Mouse (Mus musculus) limb, embryonic 12.5 days (tissue): ENCODE results near the gene Hmgn1. TPM values are rescaled to one million over a fixed set of nuclear protein-coding genes. Genes with fewer than 3 reads are reported as not detected.

Source experiments
- ATAC-seq: fragments of 200-750 bp; cut with Nextera tagmentation; 2 replicates; pipeline ENCODE4 v1.8.0; 2017; ENCODE audit warnings: low read depth, moderate TSS enrichment; ENCODE audit not compliant: insufficient number of reproducible peaks, insufficient read depth, low FRiP score, low TSS enrichment
- H3K27ac ChIP-seq: fragments of 300-500 bp; sonication (generic); 2 replicates; pipeline ENCODE4 v1.5.1; 2016; ENCODE audit warnings: mild to moderate bottlenecking, moderate library complexity
- H3K27me3 ChIP-seq: fragments of 300-500 bp; sonication (generic); 2 replicates; pipeline ENCODE4 v1.6.1; 2016; ENCODE audit warnings: mild to moderate bottlenecking, moderate library complexity
- H3K36me3 ChIP-seq: fragments of 300-500 bp; sonication (generic); 2 replicates; pipeline ENCODE4 v1.6.1; 2016; ENCODE audit warnings: mild to moderate bottlenecking, moderate library complexity
- H3K4me1 ChIP-seq: fragments of 300-500 bp; sonication (generic); replicated peaks from 2 replicates; pipeline ENCODE4 v1.6.1; 2016
- H3K4me2 ChIP-seq: fragments of 300-500 bp; sonication (generic); 2 replicates; pipeline ENCODE4 v1.6.1; 2016; ENCODE audit warnings: mild to moderate bottlenecking, moderate library complexity
- H3K4me3 ChIP-seq: fragments of 300-500 bp; sonication (generic); replicated peaks from 2 replicates; pipeline ENCODE4 v1.5.1; 2016; ENCODE audit warnings: mild to moderate bottlenecking
- H3K9ac ChIP-seq: fragments of 300-500 bp; sonication (generic); replicated peaks from 2 replicates; pipeline ENCODE4 v1.6.1; 2016; ENCODE audit warnings: mild to moderate bottlenecking, moderate library complexity
- H3K9me3 ChIP-seq: fragments of 300-500 bp; sonication (generic); 2 replicates; pipeline ENCODE4 v1.6.1; 2016; ENCODE audit warnings: mild to moderate bottlenecking, moderate library complexity
- whole genome bisulfite sequencing: fragments of 180-500 bp; shearing (Covaris S2); methylation state at CpG from one replicate; pipeline ENCODE4 v1.1.7; 2016; 5-methylcytosine and 5-hydroxymethylcytosine counted together
- polyA plus RNA-seq: library from polyadenylated mRNA; unstranded; fragments of >200 nt; fragmentation: Nextera tagmentation; extraction: Ambion mirVana; gene quantifications from 2 replicates; pipeline ENCODE4 v1.2.1, GENCODE M21; 2016

Gene Hmgn1
- 916 and 1,014 TPM in 2 replicates for polyA plus RNA-seq

- no peaks in the 10 kb centered on the region for H3K9me3 ChIP-seq
- peak within 1 kb of the TSS; percentile 93 for H3K4me3 ChIP-seq
- peak; percentile 97 for ATAC-seq
- H3K4me1 ChIP-seq = peaks cover 21% of the 10 kb centered on the region
- under 1% methylated on average over 70 of the region's 72 CpGs for WGBS
- no peaks in the 10 kb centered on the region for H3K27me3 ChIP-seq
- peaks cover 40% of the 10 kb centered on the region for H3K36me3 ChIP-seq
- peak within 1 kb of the TSS; percentile 98 for H3K27ac ChIP-seq
- H3K9ac ChIP-seq = peak within 1 kb of the TSS; percentile 99
- peak within 1 kb of the TSS; percentile 89 for H3K4me2 ChIP-seq
Measured at GRCm38 (mm10) chr16:96127657-96128344, at the start of gene Hmgn1. Hmgn1 (minus strand) TSS chr16:96127729.

DNA sequence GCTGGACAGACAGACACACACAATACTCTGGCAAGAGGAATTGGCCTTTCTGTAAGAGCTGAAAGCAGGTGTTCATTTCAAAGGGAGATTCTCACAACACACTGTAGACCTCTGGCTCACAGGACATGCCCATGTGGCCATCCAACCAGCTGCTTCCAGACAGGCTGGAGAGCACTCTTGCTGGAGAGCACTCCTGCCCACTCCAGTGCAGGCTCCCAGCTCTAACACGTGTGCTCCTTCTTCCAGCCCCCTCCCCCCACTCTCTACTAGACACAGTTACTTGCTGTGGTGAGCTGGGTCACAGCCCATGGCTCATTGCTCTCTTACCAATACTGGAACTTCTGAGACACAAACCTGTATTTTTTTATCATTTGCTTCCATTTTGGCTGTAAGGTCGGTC lies 47.9 kb upstream of the Hmgn1 start:
- WGBS = 47% methylated on average over 2 of the region's 2 CpGs
- 0 out of 2 replicates have a peak, but pooled peaks have one; percentile 47 for ATAC-seq
- Histone ChIP-seq H3K4me2 (no peak overlapping the region), H3K4me3 (no peak overlapping the region), H3K27ac (no peak overlapping the region), H3K27me3 (no peaks in the 10 kb centered on the region), H3K9ac (no peak overlapping the region), H3K36me3 (no peaks in the 10 kb centered on the region), H3K4me1 (peaks cover 4% of the 10 kb centered on the region; the same call in 1 of the 2 replicates), H3K9me3 (no peaks in the 10 kb centered on the region)

DNA sequence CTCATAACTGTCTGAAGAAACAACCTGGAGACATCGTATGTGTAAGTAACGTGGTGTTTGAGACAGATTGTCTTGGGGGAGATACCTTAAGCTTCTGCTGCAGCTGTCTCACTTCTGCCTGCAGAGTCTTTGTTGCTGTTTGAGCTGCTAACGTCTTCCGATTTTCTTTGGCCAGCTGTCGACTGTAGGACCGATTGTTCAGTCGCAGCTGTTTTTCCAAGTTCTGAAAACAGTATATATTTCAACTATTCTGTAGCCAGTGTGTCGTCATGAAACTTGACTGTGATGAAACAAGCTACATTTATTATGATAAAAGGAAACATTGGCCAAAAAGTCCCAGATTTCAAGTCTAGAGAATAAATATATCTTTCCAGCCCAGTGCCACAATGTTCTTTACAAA lies 46.1 kb upstream of the Hmgn1 start:
- no peak for ATAC-seq
- Histone ChIP-seq H3K27ac (no peak overlapping the region), H3K9ac (no peak overlapping the region), H3K36me3 (no peaks in the 10 kb centered on the region), H3K4me2 (no peak overlapping the region), H3K9me3 (no peaks in the 10 kb centered on the region), H3K4me1 (peaks cover 4% of the 10 kb centered on the region; the same call in 1 of the 2 replicates), H3K4me3 (no peak overlapping the region), H3K27me3 (no peaks in the 10 kb centered on the region)
- 77% methylated on average over 8 of the region's 8 CpGs for WGBS

DNA sequence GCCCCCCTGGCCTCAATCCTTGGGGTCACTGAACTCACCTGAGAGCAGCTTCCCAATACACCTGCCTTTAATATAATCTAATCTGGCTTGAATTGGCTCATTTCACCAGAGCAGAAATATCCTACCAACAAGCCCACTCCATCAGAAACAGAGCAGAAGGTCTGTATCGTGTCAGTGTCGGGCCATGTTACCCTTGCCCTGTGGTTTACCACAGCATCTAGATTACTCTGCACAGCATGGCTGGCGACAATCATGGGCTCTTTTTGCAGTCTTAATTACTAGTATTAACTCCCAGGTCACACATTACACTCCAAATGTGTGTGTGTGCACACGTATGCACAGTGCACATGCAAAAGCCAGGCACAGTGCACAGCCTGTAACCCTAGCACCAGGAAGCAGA lies 41.3 kb upstream of the Hmgn1 start:
- no peaks in the 10 kb centered on the region for H3K27me3 ChIP-seq
- no peaks in the 10 kb centered on the region for H3K4me1 ChIP-seq
- no peak for ATAC-seq
- WGBS = 84% methylated on average over 4 of the region's 4 CpGs
- no peaks in the 10 kb centered on the region for H3K36me3 ChIP-seq
- H3K27ac ChIP-seq = no peak overlapping the region
- H3K9ac ChIP-seq = no peak overlapping the region
- H3K9me3 ChIP-seq = no peaks in the 10 kb centered on the region
- no peak overlapping the region for H3K4me2 ChIP-seq
- no peak overlapping the region for H3K4me3 ChIP-seq

DNA sequence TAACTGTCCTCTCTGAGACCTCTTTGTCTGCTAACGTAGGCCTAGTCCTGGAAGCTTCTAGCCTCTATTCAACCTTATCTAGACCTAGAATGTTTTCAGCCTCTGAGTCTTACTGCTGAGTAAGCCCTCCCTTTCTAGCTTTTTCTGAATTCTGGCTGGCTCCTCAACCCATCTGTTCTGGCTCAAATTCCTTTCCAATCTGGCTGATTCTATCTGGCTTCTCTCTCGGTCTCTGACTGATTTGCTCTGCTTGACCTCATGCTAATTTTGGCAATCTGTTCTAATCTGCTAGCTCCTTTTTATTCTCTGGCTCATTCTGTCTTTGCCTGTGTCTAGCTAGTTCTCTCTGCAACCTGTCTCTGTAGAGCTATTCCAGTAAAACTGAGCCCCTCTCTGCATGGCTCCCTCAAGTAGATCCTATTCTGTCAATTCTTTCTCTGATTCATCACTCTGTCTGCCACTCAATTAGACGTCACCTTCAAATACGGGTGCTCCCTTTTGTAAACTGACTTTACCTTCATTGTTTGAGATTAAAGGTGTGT lies 38.3 kb upstream of the Hmgn1 start:
- ATAC-seq = no peak
- H3K36me3 ChIP-seq = no peaks in the 10 kb centered on the region
- 86% methylated on average over 4 of the region's 4 CpGs for WGBS
- H3K9ac ChIP-seq = no peak overlapping the region
- H3K27me3 ChIP-seq = no peaks in the 10 kb centered on the region
- no peaks in the 10 kb centered on the region for H3K4me1 ChIP-seq
- H3K4me2 ChIP-seq = no peak overlapping the region
- no peak overlapping the region for H3K27ac ChIP-seq
- H3K9me3 ChIP-seq = no peaks in the 10 kb centered on the region
- no peak overlapping the region for H3K4me3 ChIP-seq

- Histone ChIP-seq H3K27me3 (no peaks in the 10 kb centered on the region), H3K27ac (no peak overlapping the region), H3K4me1 (peaks cover 10% of the 10 kb centered on the region), H3K4me2 (no peak overlapping the region), H3K9ac (no peak overlapping the region), H3K36me3 (peaks cover 8% of the 10 kb centered on the region; the same call in 1 of the 2 replicates), H3K4me3 (no peak overlapping the region), H3K9me3 (no peaks in the 10 kb centered on the region)
- no peak for ATAC-seq
- WGBS = 90% methylated on average over 4 of the region's 4 CpGs
Measured at GRCm38 (mm10) chr16:96161336-96161735, 33.8 kb upstream of the Hmgn1 start.

GRCm38 (mm10) chr16:96160927-96161326 lies 33.4 kb upstream of the Hmgn1 start:
- no peaks in the 10 kb centered on the region for H3K27me3 ChIP-seq
- H3K9me3 ChIP-seq = no peaks in the 10 kb centered on the region
- no peak for ATAC-seq
- peaks cover 10% of the 10 kb centered on the region for H3K4me1 ChIP-seq
- no peak overlapping the region for H3K4me2 ChIP-seq
- H3K9ac ChIP-seq = no peak overlapping the region
- WGBS = 79% methylated on average over 1 of the region's 1 CpGs
- no peak overlapping the region for H3K27ac ChIP-seq
- H3K36me3 ChIP-seq = peaks cover 10% of the 10 kb centered on the region; the same call in 1 of the 2 replicates
- no peak overlapping the region for H3K4me3 ChIP-seq

- H3K9me3 ChIP-seq = no peaks in the 10 kb centered on the region
- H3K27ac ChIP-seq = peak overlapping the region; percentile 93
- H3K27me3 ChIP-seq = no peaks in the 10 kb centered on the region
- peaks cover 10% of the 10 kb centered on the region for H3K4me1 ChIP-seq
- H3K9ac ChIP-seq = peak overlapping the region; percentile 95
- H3K36me3 ChIP-seq = peaks cover 17% of the 10 kb centered on the region; the same call in 1 of the 2 replicates
- H3K4me3 ChIP-seq = peak overlapping the region; percentile 58
- peak overlapping the region; percentile 93 for H3K4me2 ChIP-seq
- WGBS = 81% methylated on average over 20 of the region's 20 CpGs
- no peak for ATAC-seq
Measured at GRCm38 (mm10) chr16:96159794-96160346, 32.3 kb upstream of the Hmgn1 start.

- ATAC-seq = peak; percentile 66
- no peaks in the 10 kb centered on the region for H3K9me3 ChIP-seq
- WGBS = under 1% methylated on average over 67 of the region's 67 CpGs
- H3K36me3 ChIP-seq = peaks cover 20% of the 10 kb centered on the region; the same call in 1 of the 2 replicates
- peak overlapping the region; percentile 93 for H3K27ac ChIP-seq
- peak overlapping the region; percentile 58 for H3K4me3 ChIP-seq
- peak overlapping the region; percentile 95 for H3K9ac ChIP-seq
- peak overlapping the region; percentile 93 for H3K4me2 ChIP-seq
- H3K27me3 ChIP-seq = no peaks in the 10 kb centered on the region
- H3K4me1 ChIP-seq = peaks cover 10% of the 10 kb centered on the region
Measured at GRCm38 (mm10) chr16:96159091-96159731, 31.7 kb upstream of the Hmgn1 start.

DNA sequence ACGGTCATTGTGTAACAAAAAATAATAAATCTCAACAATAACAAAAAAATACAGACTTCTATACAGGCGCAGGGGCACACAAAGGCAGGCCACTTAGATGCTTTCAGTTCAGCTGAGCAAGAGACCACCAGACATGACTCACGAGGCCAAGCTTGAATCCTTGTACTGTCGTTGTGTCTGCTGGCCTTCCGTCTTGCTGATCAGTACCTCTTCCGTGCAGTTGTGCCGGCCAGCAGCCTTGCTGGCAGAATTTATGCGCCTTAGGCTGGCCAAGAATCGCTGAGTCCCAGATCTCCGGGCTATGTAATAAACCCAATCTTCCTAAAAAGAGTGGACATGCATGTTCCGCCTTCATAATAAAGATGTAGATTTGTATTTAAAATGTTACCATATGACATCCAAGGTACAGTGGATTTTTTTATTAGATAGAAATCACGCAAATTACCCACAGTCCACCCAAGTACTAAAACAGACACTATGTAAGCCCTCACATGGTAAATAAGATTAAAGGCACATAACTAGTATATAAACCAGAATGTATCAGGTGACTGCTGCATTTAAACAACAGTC lies 31.1 kb upstream of the Hmgn1 start:
- no peak for ATAC-seq
- 53% methylated on average over 12 of the region's 12 CpGs for WGBS
- peak overlapping the region; percentile 95 for H3K9ac ChIP-seq

GRCm38 (mm10) chr16:96157171-96157570 lies 29.6 kb upstream of the Hmgn1 start:
- no peak for ATAC-seq
- Histone ChIP-seq H3K9me3 (no peaks in the 10 kb centered on the region), H3K4me1 (peaks cover 10% of the 10 kb centered on the region), H3K4me3 (no peak overlapping the region), H3K9ac (no peak overlapping the region), H3K27me3 (no peaks in the 10 kb centered on the region), H3K36me3 (peaks cover 39% of the 10 kb centered on the region; the same call in 1 of the 2 replicates), H3K27ac (no peak overlapping the region), H3K4me2 (no peak overlapping the region)
- 93% methylated on average over 11 of the region's 11 CpGs for WGBS

More for the DNA sequence above, 31.1 kb upstream of the Hmgn1 start:
- Histone ChIP-seq H3K4me1 (peaks cover 10% of the 10 kb centered on the region), H3K36me3 (peaks cover 26% of the 10 kb centered on the region; the same call in 1 of the 2 replicates), H3K27me3 (no peaks in the 10 kb centered on the region), H3K27ac (peak overlapping the region; percentile 93), H3K4me2 (peak overlapping the region; percentile 93), H3K4me3 (peak overlapping the region; percentile 58), H3K9me3 (no peaks in the 10 kb centered on the region)
